Mouse (Mus musculus) stomach, embryonic 16.5 days (tissue): ENCODE results near the gene Adgrd1. TPM values are rescaled to one million over a fixed set of nuclear protein-coding genes. Genes with fewer than 3 reads are reported as not detected.

Experiments used
- ATAC-seq: fragments of 200-750 bp; cut with Nextera tagmentation; 2 replicates; pipeline ENCODE4 v1.8.0; 2017; ENCODE audit warnings: moderate number of reproducible peaks, moderate TSS enrichment; ENCODE audit not compliant: insufficient read depth, low FRiP score
- H3K27ac ChIP-seq: fragments of 300-500 bp; sonication (generic); 2 replicates; pipeline ENCODE4 v1.5.1; 2014; ENCODE audit warnings: low read length
- H3K27me3 ChIP-seq: fragments of 300-500 bp; sonication (generic); 2 replicates; pipeline ENCODE4 v1.6.1; 2014; ENCODE audit warnings: low read length, control low read depth, mixed read lengths; ENCODE audit not compliant: control insufficient read depth, insufficient read depth
- H3K36me3 ChIP-seq: fragments of 300-500 bp; sonication (generic); 2 replicates; pipeline ENCODE4 v1.6.1; 2014; ENCODE audit warnings: low read length; ENCODE audit not compliant: control insufficient read depth, insufficient read depth
- H3K4me1 ChIP-seq: fragments of 300-500 bp; sonication (generic); 2 replicates; pipeline ENCODE4 v1.6.1; 2014; ENCODE audit warnings: low read length, control low read depth, mixed read lengths; ENCODE audit not compliant: control insufficient read depth, insufficient read depth
- H3K4me2 ChIP-seq: fragments of 300-500 bp; sonication (generic); 2 replicates; pipeline ENCODE4 v1.6.1; 2014; ENCODE audit warnings: low read depth, low read length, mixed read lengths
- H3K4me3 ChIP-seq: fragments of 300-500 bp; sonication (generic); replicated peaks from 2 replicates; pipeline ENCODE4 v1.5.1; 2014; ENCODE audit warnings: mild to moderate bottlenecking, low read length
- H3K9ac ChIP-seq: fragments of 300-500 bp; sonication (generic); 2 replicates; pipeline ENCODE4 v1.6.1; 2014; ENCODE audit warnings: low read length
- H3K9me3 ChIP-seq: fragments of 300-500 bp; sonication (generic); replicated peaks from 2 replicates; pipeline ENCODE4 v1.6.1; 2016; ENCODE audit warnings: low read length, control low read depth; ENCODE audit not compliant: control insufficient read depth
- WGBS: fragments of 180-500 bp; shearing (Covaris S2); extraction: QIAGEN DNeasy Blood & Tissue Kit; methylation state at CpG from one replicate; pipeline ENCODE4 v1.1.7; 2014; 5-methylcytosine and 5-hydroxymethylcytosine counted together
- polyA plus RNA-seq: library from polyadenylated mRNA; unstranded; fragments of >200 nt; fragmentation: Nextera tagmentation; extraction: Ambion mirVana; gene quantifications from 2 replicates; pipeline ENCODE4 v1.2.1, GENCODE M21; 2015

Adgrd1 gene
- polyA plus RNA-seq, 1 experiment from 2014 or later, result 4.9 TPM

- WGBS, result 65% methylated on average over 11 of the region's 11 CpGs
- Histone ChIP-seq H3K27me3 (no peaks in the 10 kb centered on the region), H3K4me3 (no peak overlapping the region), H3K9me3 (no peaks in the 10 kb centered on the region), H3K36me3 (no peaks in the 10 kb centered on the region), H3K9ac (no peak overlapping the region), H3K4me1 (no peaks in the 10 kb centered on the region), H3K27ac (no peak overlapping the region), H3K4me2 (no peak overlapping the region)
- no peak for ATAC-seq
Measured at GRCm38 (mm10) chr5:129241865-129242264, 145.3 kb downstream of the Adgrd1 start.

- no peak for ATAC-seq
- Histone ChIP-seq H3K4me2 (no peak overlapping the region), H3K9me3 (no peaks in the 10 kb centered on the region), H3K4me3 (no peak overlapping the region), H3K27ac (no peak overlapping the region), H3K4me1 (no peaks in the 10 kb centered on the region), H3K27me3 (no peaks in the 10 kb centered on the region), H3K9ac (no peak overlapping the region), H3K36me3 (no peaks in the 10 kb centered on the region)
- 41% methylated on average over 3 of the region's 3 CpGs for WGBS
Measured at GRCm38 (mm10) chr5:129242265-129242664, 145.7 kb downstream of the Adgrd1 start.

GRCm38 (mm10) chr5:129243120-129243519 is 146.6 kb downstream of the Adgrd1 start:
- no peaks in the 10 kb centered on the region for H3K36me3 ChIP-seq
- no peak overlapping the region for H3K4me3 ChIP-seq
- no peaks in the 10 kb centered on the region for H3K9me3 ChIP-seq
- H3K27me3 ChIP-seq, result no peaks in the 10 kb centered on the region
- ATAC-seq, result no peak
- 73% methylated on average over 4 of the region's 4 CpGs for WGBS
- H3K4me1 ChIP-seq, result no peaks in the 10 kb centered on the region
- no peak overlapping the region for H3K4me2 ChIP-seq
- H3K27ac ChIP-seq, result no peak overlapping the region
- no peak overlapping the region for H3K9ac ChIP-seq

- Histone ChIP-seq H3K36me3 (no peaks in the 10 kb centered on the region), H3K9ac (no peak overlapping the region), H3K27ac (no peak overlapping the region), H3K4me3 (no peak overlapping the region), H3K9me3 (no peaks in the 10 kb centered on the region), H3K27me3 (no peaks in the 10 kb centered on the region), H3K4me1 (no peaks in the 10 kb centered on the region), H3K4me2 (no peak overlapping the region)
- ATAC-seq, result no peak
- 43% methylated on average over 5 of the region's 5 CpGs for WGBS
Measured at GRCm38 (mm10) chr5:129244392-129244791, 147.8 kb downstream of the Adgrd1 start.

- 64% methylated on average over 8 of the region's 8 CpGs for WGBS
- H3K9me3 ChIP-seq, result no peaks in the 10 kb centered on the region
- H3K4me2 ChIP-seq, result no peak overlapping the region
- H3K4me3 ChIP-seq, result no peak overlapping the region
- H3K36me3 ChIP-seq, result no peaks in the 10 kb centered on the region
- no peak overlapping the region for H3K9ac ChIP-seq
- H3K4me1 ChIP-seq, result no peaks in the 10 kb centered on the region
- no peak overlapping the region for H3K27ac ChIP-seq
- no peak for ATAC-seq
- no peaks in the 10 kb centered on the region for H3K27me3 ChIP-seq
Measured at GRCm38 (mm10) chr5:129249080-129249479, 152.5 kb downstream of the Adgrd1 start.

Other genes starting within 250 kb of the Adgrd1 start
- 0.39 and 0.42 TPM in 2 replicates for gene Rimbp2, start 143.3 kb upstream of the Adgrd1 start, polyA plus RNA-seq
- gene Stx2, start 88.2 kb upstream of the Adgrd1 start, polyA plus RNA-seq, result 27.8 and 30.6 TPM in 2 replicates
- 421 and 484 TPM in 2 replicates for gene Ran, start 76.7 kb upstream of the Adgrd1 start, polyA plus RNA-seq